Mouse (Mus musculus) limb, embryonic 10.5 days (tissue): ENCODE results near the gene Astl. TPM values are rescaled to one million over a fixed set of nuclear protein-coding genes. Genes with fewer than 3 reads are reported as not detected.

Experiments
- DNase-seq: peaks from one replicate; pipeline ENCODE4 v3.0.0-alpha.2; 2017; ENCODE audit warnings: low spot score
- H3K27ac ChIP-seq: fragments of 300-500 bp; sonication (generic); 2 replicates; pipeline ENCODE4 v1.5.1; 2016; ENCODE audit warnings: mild to moderate bottlenecking
- H3K27me3 ChIP-seq: fragments of 300-500 bp; sonication (generic); 2 replicates; pipeline ENCODE4 v1.6.1; 2016; ENCODE audit warnings: low read depth, mild to moderate bottlenecking; ENCODE audit not compliant: poor library complexity, severe bottlenecking
- H3K36me3 ChIP-seq: fragments of 300-500 bp; sonication (generic); 2 replicates; pipeline ENCODE4 v1.6.1; 2016; ENCODE audit warnings: mild to moderate bottlenecking, moderate library complexity
- H3K4me1 ChIP-seq: fragments of 300-500 bp; sonication (generic); 2 replicates; pipeline ENCODE4 v1.6.1; 2016
- H3K4me3 ChIP-seq: fragments of 300-500 bp; sonication (generic); 2 replicates; pipeline ENCODE4 v1.5.1; 2016; ENCODE audit warnings: mild to moderate bottlenecking, moderate library complexity
- H3K9me3 ChIP-seq: fragments of 300-500 bp; sonication (generic); replicated peaks from 2 replicates; pipeline ENCODE4 v1.6.1; 2016; ENCODE audit warnings: mild to moderate bottlenecking
- WGBS: fragments of 180-500 bp; shearing (Covaris S2); methylation state at CpG from one replicate; pipeline ENCODE4 v1.1.7; 2016; 5-methylcytosine and 5-hydroxymethylcytosine counted together
- polyA plus RNA-seq: library from polyadenylated mRNA; unstranded; fragments of >200 nt; fragmentation: Nextera tagmentation; extraction: Ambion mirVana; gene quantifications from 2 replicates; pipeline ENCODE4 v1.2.1, GENCODE M21; 2016

Astl gene
- polyA plus RNA-seq, 1 experiment from 2014 or later: 0.08 TPM

DNA sequence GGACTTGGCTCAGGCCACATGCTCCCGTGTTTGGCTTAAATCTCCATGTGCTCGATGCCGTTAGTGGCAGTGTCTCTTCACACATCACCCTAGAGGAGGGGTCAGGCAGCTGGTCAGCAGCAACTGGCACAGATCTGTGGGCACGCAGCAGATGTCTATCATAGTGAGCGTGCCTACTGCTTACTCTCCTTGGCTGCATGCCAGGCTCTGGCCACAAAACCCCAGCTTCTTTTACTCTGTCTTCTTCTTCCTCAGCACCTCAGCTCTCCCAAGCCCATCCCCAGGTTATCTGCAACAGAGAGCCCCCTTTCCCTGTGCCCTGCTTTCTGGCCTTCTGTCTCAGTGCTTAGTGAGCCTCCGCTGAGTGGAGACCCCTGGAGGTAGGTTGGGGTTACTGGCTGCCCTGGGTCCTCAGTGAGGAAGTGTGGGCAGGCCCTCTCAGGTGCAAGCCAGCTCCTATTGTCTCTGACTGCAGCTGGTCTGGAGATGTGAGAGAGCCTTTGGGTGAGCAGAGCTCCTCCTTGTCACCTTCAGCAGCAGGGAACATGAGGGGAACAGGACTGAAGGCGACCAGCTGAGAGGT lies 37.4 kb downstream of the Astl start:
- H3K9me3 ChIP-seq: no peaks in the 10 kb centered on the region
- WGBS: 60% methylated on average over 7 of the region's 7 CpGs
- no peak overlapping the region for H3K4me3 ChIP-seq
- H3K27me3 ChIP-seq: no peaks in the 10 kb centered on the region
- no peak for DNase-seq
- no peaks in the 10 kb centered on the region for H3K36me3 ChIP-seq
- H3K4me1 ChIP-seq: peaks cover 21% of the 10 kb centered on the region
- H3K27ac ChIP-seq: no peak overlapping the region

GRCm38 (mm10) chr2:127376423-127377051 lies 38.1 kb downstream of the Astl start:
- Histone ChIP-seq H3K27me3 (no peaks in the 10 kb centered on the region), H3K4me3 (no peak overlapping the region), H3K9me3 (no peaks in the 10 kb centered on the region), H3K36me3 (no peaks in the 10 kb centered on the region), H3K27ac (no peak overlapping the region), H3K4me1 (peaks cover 14% of the 10 kb centered on the region)
- 80% methylated on average over 6 of the region's 6 CpGs for WGBS
- no peak for DNase-seq

DNA sequence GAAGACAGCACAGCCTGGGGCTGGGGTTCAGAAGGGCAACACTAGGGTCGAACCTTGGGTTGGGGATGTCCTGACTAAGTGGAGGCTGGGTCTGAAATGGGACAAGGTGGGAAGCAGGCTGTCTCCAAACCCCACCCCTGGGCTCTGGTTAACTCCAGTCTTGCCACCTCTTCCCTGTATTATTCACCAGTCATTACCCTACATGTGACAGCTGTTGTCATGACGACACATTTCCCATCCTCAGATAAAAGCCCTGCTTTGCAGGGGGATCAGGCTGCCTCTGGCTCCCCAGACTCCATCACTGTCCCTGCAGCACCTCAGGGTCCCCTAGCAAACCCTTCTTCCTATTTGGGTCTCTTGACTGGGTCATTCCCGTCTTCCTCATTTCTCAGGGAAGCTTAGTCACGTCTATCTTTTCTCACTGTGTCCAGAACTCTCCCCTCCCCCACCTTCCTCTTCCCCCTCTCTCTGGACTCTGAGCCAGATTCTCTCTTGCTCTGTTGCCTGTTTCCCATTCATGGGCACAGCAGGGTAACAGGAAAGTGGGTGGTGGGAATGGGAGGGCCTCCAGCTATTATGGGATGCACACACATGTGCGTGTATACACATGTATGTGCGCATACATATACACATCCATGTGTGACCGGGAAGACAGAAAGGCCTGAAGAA lies 39.6 kb downstream of the Astl start:
- 70% methylated on average over 7 of the region's 7 CpGs for WGBS
- Histone ChIP-seq H3K9me3 (no peaks in the 10 kb centered on the region), H3K4me3 (no peak overlapping the region), H3K36me3 (no peaks in the 10 kb centered on the region), H3K27ac (no peak overlapping the region), H3K4me1 (peaks cover 12% of the 10 kb centered on the region; the same call in 1 of the 2 replicates), H3K27me3 (no peaks in the 10 kb centered on the region)
- no peak for DNase-seq

DNA sequence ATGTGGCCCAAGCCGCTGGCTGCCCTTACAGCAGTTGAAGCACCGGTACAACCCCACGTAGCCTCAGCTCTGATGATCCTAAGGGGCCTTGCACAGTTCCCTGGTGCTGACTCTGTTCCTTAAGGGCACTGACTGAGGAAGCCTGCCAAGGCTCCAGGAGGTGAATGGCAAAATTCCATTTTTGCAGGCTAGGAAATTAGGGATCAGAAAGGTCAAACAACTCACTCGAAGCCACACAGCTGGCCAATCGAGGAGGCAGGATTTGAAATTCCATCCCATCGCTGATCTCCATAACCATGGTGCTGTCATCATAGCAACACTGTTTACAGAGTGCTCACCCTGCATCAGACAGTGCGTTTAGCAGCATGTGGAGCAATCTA lies 40.2 kb downstream of the Astl start:
- Histone ChIP-seq H3K36me3 (no peaks in the 10 kb centered on the region), H3K27me3 (no peaks in the 10 kb centered on the region), H3K4me3 (no peak overlapping the region), H3K4me1 (peaks cover 12% of the 10 kb centered on the region; the same call in 1 of the 2 replicates), H3K27ac (no peak overlapping the region), H3K9me3 (no peaks in the 10 kb centered on the region)
- no peak for DNase-seq
- whole genome bisulfite sequencing: 85% methylated on average over 7 of the region's 7 CpGs

GRCm38 (mm10) chr2:127379250-127379649 lies 40.8 kb downstream of the Astl start:
- no peak for DNase-seq
- Histone ChIP-seq H3K27me3 (no peaks in the 10 kb centered on the region), H3K36me3 (no peaks in the 10 kb centered on the region), H3K4me3 (no peak overlapping the region), H3K4me1 (peaks cover 12% of the 10 kb centered on the region; the same call in 1 of the 2 replicates), H3K9me3 (no peaks in the 10 kb centered on the region), H3K27ac (no peak overlapping the region)
- WGBS: 77% methylated on average over 3 of the region's 3 CpGs

GRCm38 (mm10) chr2:127383881-127384280 lies 45.4 kb downstream of the Astl start:
- no peak for DNase-seq
- H3K4me3 ChIP-seq: no peak overlapping the region
- H3K27me3 ChIP-seq: no peaks in the 10 kb centered on the region
- no peak overlapping the region for H3K27ac ChIP-seq
- H3K36me3 ChIP-seq: no peaks in the 10 kb centered on the region
- no peaks in the 10 kb centered on the region for H3K9me3 ChIP-seq
- WGBS: 77% methylated on average over 7 of the region's 7 CpGs
- H3K4me1 ChIP-seq: no peaks in the 10 kb centered on the region

- H3K27me3 ChIP-seq: no peaks in the 10 kb centered on the region
- no peak overlapping the region for H3K4me3 ChIP-seq
- no peak for DNase-seq
- no peaks in the 10 kb centered on the region for H3K36me3 ChIP-seq
- H3K9me3 ChIP-seq: no peaks in the 10 kb centered on the region
- 80% methylated on average over 2 of the region's 2 CpGs for WGBS
- H3K4me1 ChIP-seq: no peaks in the 10 kb centered on the region
- no peak overlapping the region for H3K27ac ChIP-seq
Observed at GRCm38 (mm10) chr2:127387521-127387920, 49.1 kb downstream of the Astl start.

DNA sequence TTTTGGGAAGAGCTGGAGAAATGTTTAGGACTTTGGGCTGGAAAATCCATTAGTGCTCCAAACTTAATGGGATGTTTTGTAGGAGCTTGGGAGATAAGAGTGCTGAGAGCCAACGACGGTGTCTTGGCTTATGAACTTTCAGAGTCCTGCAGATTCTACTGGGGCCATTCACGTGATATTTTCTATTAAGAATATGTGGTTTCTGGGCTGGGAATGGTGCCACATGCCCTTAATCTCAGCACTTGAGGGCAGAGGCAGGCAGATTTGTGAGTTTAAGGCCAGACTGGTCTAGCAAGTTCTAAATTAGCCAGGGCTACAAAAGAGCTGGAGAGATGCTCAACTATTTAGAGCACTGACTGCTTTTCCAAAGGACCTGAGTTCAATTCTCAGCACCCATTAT lies 51.9 kb downstream of the Astl start:
- no peaks in the 10 kb centered on the region for H3K4me1 ChIP-seq
- H3K36me3 ChIP-seq: no peaks in the 10 kb centered on the region
- H3K27me3 ChIP-seq: no peaks in the 10 kb centered on the region
- DNase-seq: no peak
- H3K9me3 ChIP-seq: no peaks in the 10 kb centered on the region
- H3K27ac ChIP-seq: no peak overlapping the region
- no peak overlapping the region for H3K4me3 ChIP-seq
- WGBS: 85% methylated on average over 3 of the region's 3 CpGs

DNA sequence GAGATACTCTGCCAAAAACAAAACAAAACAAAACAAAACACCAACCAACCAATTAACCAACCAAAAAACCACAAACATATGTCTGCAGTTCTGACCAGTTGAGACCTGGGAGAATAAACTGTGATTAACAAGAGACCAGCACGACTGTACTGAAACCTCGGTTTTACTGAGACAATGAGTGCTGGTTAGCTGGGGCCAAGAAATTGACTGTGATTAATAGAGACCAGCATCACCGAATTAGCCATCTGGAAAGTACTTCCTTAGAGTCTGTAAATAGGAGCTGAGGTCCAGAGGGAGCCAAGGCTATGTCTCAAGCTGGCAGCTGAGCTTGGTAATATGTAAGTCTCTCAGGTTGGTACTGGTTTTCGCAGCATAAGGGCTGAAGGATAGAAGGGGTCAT lies 52.4 kb downstream of the Astl start:
- H3K4me1 ChIP-seq: no peaks in the 10 kb centered on the region
- no peaks in the 10 kb centered on the region for H3K27me3 ChIP-seq
- no peak for DNase-seq
- no peak overlapping the region for H3K27ac ChIP-seq
- 69% methylated on average over 4 of the region's 4 CpGs for WGBS
- no peaks in the 10 kb centered on the region for H3K9me3 ChIP-seq
- no peaks in the 10 kb centered on the region for H3K36me3 ChIP-seq
- no peak overlapping the region for H3K4me3 ChIP-seq

- H3K27me3 ChIP-seq: no peaks in the 10 kb centered on the region
- WGBS: 82% methylated on average over 3 of the region's 3 CpGs
- H3K36me3 ChIP-seq: no peaks in the 10 kb centered on the region
- H3K9me3 ChIP-seq: no peaks in the 10 kb centered on the region
- no peaks in the 10 kb centered on the region for H3K4me1 ChIP-seq
- no peak overlapping the region for H3K27ac ChIP-seq
- no peak overlapping the region for H3K4me3 ChIP-seq
- DNase-seq: no peak
Observed at GRCm38 (mm10) chr2:127391323-127391722, 52.9 kb downstream of the Astl start.

- no peak overlapping the region for H3K27ac ChIP-seq
- no peaks in the 10 kb centered on the region for H3K36me3 ChIP-seq
- 77% methylated on average over 5 of the region's 5 CpGs for WGBS
- H3K27me3 ChIP-seq: no peaks in the 10 kb centered on the region
- H3K4me3 ChIP-seq: no peak overlapping the region
- H3K9me3 ChIP-seq: no peaks in the 10 kb centered on the region
- no peaks in the 10 kb centered on the region for H3K4me1 ChIP-seq
- DNase-seq: no peak
Observed at GRCm38 (mm10) chr2:127394606-127395161, 56.2 kb downstream of the Astl start.

DNA sequence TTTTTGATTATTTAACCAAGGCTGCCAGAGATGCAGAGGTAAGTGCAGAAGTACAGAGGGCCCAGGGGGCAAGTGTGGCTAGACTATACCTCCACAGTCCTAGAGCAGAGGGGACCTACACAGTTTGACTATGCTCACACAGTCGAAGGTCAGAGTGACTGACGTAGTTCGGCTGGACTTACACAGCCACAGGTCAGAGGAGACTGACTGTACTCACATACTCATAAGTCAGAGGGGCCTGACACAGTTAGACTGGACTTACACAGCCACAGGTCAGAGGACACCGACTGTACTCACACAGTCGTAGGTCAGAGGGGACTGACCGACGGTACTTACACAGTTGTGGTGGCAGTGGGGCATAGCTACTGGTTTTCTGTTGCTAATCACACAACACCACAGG lies 60.3 kb downstream of the Astl start:
- no peaks in the 10 kb centered on the region for H3K27me3 ChIP-seq
- H3K36me3 ChIP-seq: no peaks in the 10 kb centered on the region
- WGBS: 92% methylated on average over 7 of the region's 7 CpGs
- H3K4me1 ChIP-seq: peaks cover 12% of the 10 kb centered on the region
- H3K4me3 ChIP-seq: no peak overlapping the region
- no peak overlapping the region for H3K27ac ChIP-seq
- DNase-seq: no peak
- no peaks in the 10 kb centered on the region for H3K9me3 ChIP-seq
